Mouse (Mus musculus) kidney, embryonic 14.5 days (tissue): ENCODE results near the gene Gm11077. TPM values are rescaled to one million over a fixed set of nuclear protein-coding genes. Genes with fewer than 3 reads are reported as not detected.

ENCODE experiments used
- ATAC-seq: fragments of 200-750 bp; cut with Nextera tagmentation; 2 replicates; pipeline ENCODE4 v1.8.0; 2017; ENCODE audit warnings: moderate number of reproducible peaks, mild to moderate bottlenecking, moderate TSS enrichment, moderate library complexity; ENCODE audit not compliant: low FRiP score, low TSS enrichment
- H3K27ac ChIP-seq: fragments of 300-500 bp; sonication (generic); 2 replicates; pipeline ENCODE4 v1.5.1; 2014; ENCODE audit warnings: low read depth, mild to moderate bottlenecking, low read length, moderate library complexity, mixed read lengths
- H3K27me3 ChIP-seq: fragments of 300-500 bp; sonication (generic); 2 replicates; pipeline ENCODE4 v1.6.1; 2014; ENCODE audit warnings: mild to moderate bottlenecking, low read length; ENCODE audit not compliant: control insufficient read depth, insufficient read depth
- H3K36me3 ChIP-seq: fragments of 300-500 bp; sonication (generic); 2 replicates; pipeline ENCODE4 v1.6.1; 2014; ENCODE audit warnings: low read length, mixed read lengths; ENCODE audit not compliant: control insufficient read depth, insufficient read depth
- H3K4me1 ChIP-seq: fragments of 300-500 bp; sonication (generic); 2 replicates; pipeline ENCODE4 v1.6.1; 2014; ENCODE audit warnings: low read length, mixed read lengths; ENCODE audit not compliant: control insufficient read depth, insufficient read depth
- H3K4me2 ChIP-seq: fragments of 300-500 bp; sonication (generic); replicated peaks from 2 replicates; pipeline ENCODE4 v1.6.1; 2014; ENCODE audit warnings: low read depth, mild to moderate bottlenecking, low read length
- H3K4me3 ChIP-seq: fragments of 300-500 bp; sonication (generic); 2 replicates; pipeline ENCODE4 v1.5.1; 2014; ENCODE audit warnings: mild to moderate bottlenecking, low read length
- H3K9ac ChIP-seq: fragments of 300-500 bp; sonication (generic); 2 replicates; pipeline ENCODE4 v1.6.1; 2014; ENCODE audit warnings: low read depth, mild to moderate bottlenecking, low read length, moderate library complexity
- H3K9me3 ChIP-seq: fragments of 300-500 bp; sonication (generic); 2 replicates; pipeline ENCODE4 v1.6.1; 2016; ENCODE audit warnings: low read length; ENCODE audit not compliant: control insufficient read depth
- WGBS: fragments of 180-500 bp; shearing (Covaris S2); extraction: QIAGEN DNeasy Blood & Tissue Kit; methylation state at CpG from one replicate; pipeline ENCODE4 v1.1.7; 2014; 5-methylcytosine and 5-hydroxymethylcytosine counted together
- polyA plus RNA-seq: library from polyadenylated mRNA; unstranded; fragments of >200 nt; fragmentation: Nextera tagmentation; extraction: Ambion mirVana; gene quantifications from 2 replicates; pipeline ENCODE4 v1.2.1, GENCODE M21; 2014

Gene Gm11077
- polyA plus RNA-seq, 1 experiment from 2014 or later: not detected

- WGBS: 78% methylated on average over 1 of the region's 1 CpGs
- Histone ChIP-seq H3K4me3 (no peak overlapping the region), H3K27ac (no peak overlapping the region), H3K36me3 (no peaks in the 10 kb centered on the region), H3K4me1 (peaks cover 8% of the 10 kb centered on the region; the same call in 1 of the 2 replicates), H3K4me2 (no peak overlapping the region), H3K9ac (no peak overlapping the region), H3K27me3 (no peaks in the 10 kb centered on the region), H3K9me3 (peaks cover 7% of the 10 kb centered on the region; the same call in 1 of the 2 replicates)
- ATAC-seq: no peak
Observed at GRCm38 (mm10) chr6:140731402-140731730, 2.3 kb downstream of the Gm11077 start.

GRCm38 (mm10) chr6:140732971-140733640 is 4.0 kb downstream of the Gm11077 start:
- H3K4me1 ChIP-seq: peaks cover 8% of the 10 kb centered on the region; the same call in 1 of the 2 replicates
- no peaks in the 10 kb centered on the region for H3K27me3 ChIP-seq
- H3K9me3 ChIP-seq: 0 out of 2 replicates have a peak, but pooled peaks cover 4% of the 10 kb centered on the region
- ATAC-seq: peak; percentile 55; the same call in 1 of the 2 replicates
- peak overlapping the region; percentile 23; the same call in 1 of the 2 replicates for H3K9ac ChIP-seq
- no peak overlapping the region for H3K27ac ChIP-seq
- H3K4me3 ChIP-seq: peak overlapping the region; percentile 24; the same call in 1 of the 2 replicates
- H3K4me2 ChIP-seq: peak overlapping the region; percentile 49
- WGBS: 37% methylated on average over 10 of the region's 10 CpGs
- no peaks in the 10 kb centered on the region for H3K36me3 ChIP-seq

GRCm38 (mm10) chr6:140733641-140733986 is 4.5 kb downstream of the Gm11077 start:
- no peaks in the 10 kb centered on the region for H3K27me3 ChIP-seq
- H3K27ac ChIP-seq: no peak overlapping the region
- WGBS: 12% methylated on average over 15 of the region's 15 CpGs
- peak overlapping the region; percentile 24 for H3K4me3 ChIP-seq
- peaks cover 8% of the 10 kb centered on the region; the same call in 1 of the 2 replicates for H3K4me1 ChIP-seq
- 0 out of 2 replicates have a peak, but pooled peaks cover 4% of the 10 kb centered on the region for H3K9me3 ChIP-seq
- H3K4me2 ChIP-seq: peak overlapping the region; percentile 49
- H3K9ac ChIP-seq: peak overlapping the region; percentile 23; the same call in 1 of the 2 replicates
- H3K36me3 ChIP-seq: no peaks in the 10 kb centered on the region
- peak; percentile 30; the same call in 1 of the 2 replicates for ATAC-seq

- Histone ChIP-seq H3K9ac (no peak overlapping the region), H3K36me3 (no peaks in the 10 kb centered on the region), H3K9me3 (0 out of 2 replicates have a peak, but pooled peaks cover 6% of the 10 kb centered on the region), H3K4me3 (no peak overlapping the region), H3K27ac (no peak overlapping the region), H3K4me1 (no peaks in the 10 kb centered on the region), H3K27me3 (no peaks in the 10 kb centered on the region), H3K4me2 (no peak overlapping the region)
- 35% methylated on average over 3 of the region's 3 CpGs for WGBS
- ATAC-seq: no peak
Observed at GRCm38 (mm10) chr6:140745586-140745985, 16.5 kb downstream of the Gm11077 start.

- Histone ChIP-seq H3K4me2 (no peak overlapping the region), H3K36me3 (no peaks in the 10 kb centered on the region), H3K9me3 (0 out of 2 replicates have a peak, but pooled peaks cover 6% of the 10 kb centered on the region), H3K4me3 (no peak overlapping the region), H3K9ac (no peak overlapping the region), H3K4me1 (no peaks in the 10 kb centered on the region), H3K27ac (no peak overlapping the region), H3K27me3 (no peaks in the 10 kb centered on the region)
- WGBS: 88% methylated on average over 2 of the region's 2 CpGs
- ATAC-seq: no peak
Observed at GRCm38 (mm10) chr6:140747591-140747990, 18.5 kb downstream of the Gm11077 start.

- Histone ChIP-seq H3K27me3 (no peaks in the 10 kb centered on the region), H3K9ac (no peak overlapping the region), H3K27ac (no peak overlapping the region), H3K4me3 (no peak overlapping the region), H3K9me3 (0 out of 2 replicates have a peak, but pooled peaks cover 6% of the 10 kb centered on the region), H3K4me2 (no peak overlapping the region), H3K4me1 (no peaks in the 10 kb centered on the region), H3K36me3 (no peaks in the 10 kb centered on the region)
- WGBS: 71% methylated on average over 8 of the region's 8 CpGs
- no peak for ATAC-seq
Observed at GRCm38 (mm10) chr6:140750371-140751080, 21.4 kb downstream of the Gm11077 start.

- WGBS: 43% methylated on average over 9 of the region's 9 CpGs
- no peaks in the 10 kb centered on the region for H3K27me3 ChIP-seq
- ATAC-seq: no peak
- H3K9ac ChIP-seq: no peak overlapping the region
- no peak overlapping the region for H3K4me2 ChIP-seq
- H3K4me3 ChIP-seq: no peak overlapping the region
- 0 out of 2 replicates have a peak, but pooled peaks cover 7% of the 10 kb centered on the region for H3K4me1 ChIP-seq
- H3K27ac ChIP-seq: no peak overlapping the region
- no peaks in the 10 kb centered on the region for H3K36me3 ChIP-seq
- no peaks in the 10 kb centered on the region for H3K9me3 ChIP-seq
Observed at GRCm38 (mm10) chr6:140766365-140766764, 37.3 kb downstream of the Gm11077 start.

- 0 out of 2 replicates have a peak, but pooled peaks cover 7% of the 10 kb centered on the region for H3K4me1 ChIP-seq
- no peak overlapping the region for H3K9ac ChIP-seq
- H3K27me3 ChIP-seq: no peaks in the 10 kb centered on the region
- no peaks in the 10 kb centered on the region for H3K9me3 ChIP-seq
- H3K27ac ChIP-seq: no peak overlapping the region
- no peak overlapping the region for H3K4me3 ChIP-seq
- H3K36me3 ChIP-seq: no peaks in the 10 kb centered on the region
- ATAC-seq: no peak
- WGBS: 69% methylated on average over 6 of the region's 6 CpGs
- no peak overlapping the region for H3K4me2 ChIP-seq
Observed at GRCm38 (mm10) chr6:140767237-140767636, 38.2 kb downstream of the Gm11077 start.

GRCm38 (mm10) chr6:140768180-140768579 is 39.1 kb downstream of the Gm11077 start:
- H3K36me3 ChIP-seq: no peaks in the 10 kb centered on the region
- H3K4me1 ChIP-seq: 0 out of 2 replicates have a peak, but pooled peaks cover 7% of the 10 kb centered on the region
- 81% methylated on average over 8 of the region's 8 CpGs for WGBS
- H3K9me3 ChIP-seq: no peaks in the 10 kb centered on the region
- no peak overlapping the region for H3K4me2 ChIP-seq
- H3K27ac ChIP-seq: no peak overlapping the region
- no peaks in the 10 kb centered on the region for H3K27me3 ChIP-seq
- H3K4me3 ChIP-seq: no peak overlapping the region
- ATAC-seq: no peak
- H3K9ac ChIP-seq: no peak overlapping the region
